Mouse (Mus musculus): Measurements from ENCODE around the gene Mrps36. TPM values are rescaled to one million over a fixed set of nuclear protein-coding genes. Genes with fewer than 3 reads are reported as not detected.

Gene Mrps36
- polyA plus RNA-seq, 1 experiment, result 110 TPM

DNA sequence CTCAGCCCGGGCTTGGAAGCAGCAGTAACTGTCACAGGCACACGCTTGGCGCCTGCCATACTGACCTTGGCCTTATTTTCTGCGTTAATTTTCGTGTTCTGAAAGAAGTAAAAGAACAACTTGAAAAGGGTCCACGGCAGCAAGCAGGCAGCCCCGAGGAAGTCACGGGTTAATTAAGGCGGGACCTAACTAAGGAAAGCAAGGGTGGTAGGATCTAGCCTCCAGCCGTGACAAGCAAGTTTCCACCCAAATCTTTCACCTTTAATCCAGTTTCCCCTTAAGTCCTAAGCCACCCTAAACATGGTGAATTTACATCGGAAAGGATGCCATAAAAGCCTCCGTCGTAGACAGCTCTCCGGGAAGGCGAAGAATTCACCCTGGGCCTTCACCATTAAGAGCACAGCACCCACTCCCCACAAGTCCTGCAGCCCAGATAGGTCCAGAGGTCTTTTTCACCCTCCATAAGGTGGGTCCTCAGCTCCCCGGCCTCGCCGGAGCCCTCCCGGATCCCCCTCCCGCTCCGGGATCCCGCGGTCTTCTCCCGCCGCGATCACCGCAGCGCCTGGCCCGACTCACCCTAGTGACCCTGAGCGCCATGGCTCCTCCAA is 41.5 kb upstream of the Mrps36 start:
- Histone ChIP-seq H3K4me3 (ENCODE audit: low read depth, low read length) (peak overlapping the region; percentile 97), H3K4me1 (ENCODE audit: control insufficient read depth, insufficient read depth, low read length) (peaks cover 3% of the 10 kb centered on the region), H3K27me3 (ENCODE audit: control insufficient read depth, insufficient read depth, low read length, poor library complexity, severe bottlenecking) (no peaks in the 10 kb centered on the region), H3K36me3 (ENCODE audit: control insufficient read depth, insufficient read depth, low read length, poor library complexity, severe bottlenecking) (peaks cover 45% of the 10 kb centered on the region), H3K9ac (ENCODE audit: low read depth, poor library complexity, severe bottlenecking) (peak overlapping the region; percentile 98), H3K27ac (ENCODE audit: insufficient read depth, low read length) (peak overlapping the region; percentile 47), H3K9me3 (replicated peaks; ENCODE audit: control insufficient read depth, insufficient read depth, low read length, poor library complexity, severe bottlenecking) (no peaks in the 10 kb centered on the region)
- TF ChIP-seq EP300 (IDR thresholded peaks at IDR 0.05; ENCODE audit: insufficient read depth, low read depth, low read length), result no peak
- TF ChIP-seq CTCF (IDR thresholded peaks at IDR 0.05; ENCODE audit: low read depth, low read length), result no peak
- no peak for TF ChIP-seq POLR2A (IDR thresholded peaks at IDR 0.05; ENCODE audit: insufficient read depth, low read length)

DNA sequence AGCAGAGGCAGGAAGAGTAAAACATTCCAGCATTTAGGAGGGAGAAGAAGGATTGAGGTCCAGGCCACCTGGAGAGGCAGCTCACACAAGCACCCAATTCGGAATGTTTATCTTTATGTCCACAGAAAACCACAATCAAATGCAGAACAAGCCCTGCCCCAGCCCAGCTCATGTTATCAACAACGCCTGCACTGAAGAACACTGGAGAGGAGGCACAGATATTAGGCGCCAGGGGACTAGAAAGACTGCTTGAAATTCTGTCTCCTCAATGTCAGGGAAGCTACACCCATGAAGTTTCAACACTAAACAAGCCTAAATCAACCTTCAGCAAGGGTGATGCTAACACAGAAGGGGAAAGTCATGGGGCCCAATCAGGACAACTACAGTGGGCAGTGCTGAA is 33.0 kb upstream of the Mrps36 start:
- no peaks in the 10 kb centered on the region for H3K4me1 ChIP-seq (ENCODE audit: control insufficient read depth, insufficient read depth, low read length)
- peaks cover 49% of the 10 kb centered on the region for H3K36me3 ChIP-seq (ENCODE audit: control insufficient read depth, insufficient read depth, low read length, poor library complexity, severe bottlenecking)
- no peaks in the 10 kb centered on the region for H3K27me3 ChIP-seq (ENCODE audit: control insufficient read depth, insufficient read depth, low read length, poor library complexity, severe bottlenecking)

DNA sequence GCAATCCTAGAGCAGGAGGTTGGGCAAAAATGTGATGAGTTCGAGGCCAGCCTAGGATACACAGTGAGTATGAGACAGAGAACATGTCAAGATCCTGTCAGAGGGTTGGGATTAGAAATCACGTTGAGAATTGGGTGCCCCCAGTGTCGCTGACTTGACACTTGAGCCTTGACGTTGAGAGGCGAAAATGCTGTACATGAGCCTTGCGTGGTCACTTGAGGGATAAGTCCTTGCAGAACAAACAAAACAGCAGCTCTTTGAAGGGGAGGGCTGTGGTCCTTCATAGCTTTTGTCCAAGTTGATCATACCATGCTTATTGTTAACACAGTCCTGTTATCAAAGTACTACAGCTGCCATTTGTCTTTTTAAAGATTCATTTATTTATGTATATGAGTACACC is 32.3 kb upstream of the Mrps36 start:
- no peaks in the 10 kb centered on the region for H3K4me1 ChIP-seq (ENCODE audit: control insufficient read depth, insufficient read depth, low read length)
- TF ChIP-seq POLR2A (IDR thresholded peaks at IDR 0.05; ENCODE audit: insufficient read depth, low read length), result no peak
- no peak for TF ChIP-seq CTCF (IDR thresholded peaks at IDR 0.05; ENCODE audit: low read depth, low read length)
- no peak for TF ChIP-seq EP300 (IDR thresholded peaks at IDR 0.05; ENCODE audit: insufficient read depth, low read depth, low read length)
- H3K36me3 ChIP-seq (ENCODE audit: control insufficient read depth, insufficient read depth, low read length, poor library complexity, severe bottlenecking), result peaks cover 48% of the 10 kb centered on the region
- no peak overlapping the region for H3K9ac ChIP-seq (ENCODE audit: low read depth, poor library complexity, severe bottlenecking)
- no peak overlapping the region for H3K4me3 ChIP-seq (ENCODE audit: low read depth, low read length)
- no peaks in the 10 kb centered on the region for H3K27me3 ChIP-seq (ENCODE audit: control insufficient read depth, insufficient read depth, low read length, poor library complexity, severe bottlenecking)
- peak overlapping the region; percentile 39; the same call in 1 of the 2 replicates for H3K27ac ChIP-seq (ENCODE audit: insufficient read depth, low read length)
- H3K9me3 ChIP-seq (replicated peaks; ENCODE audit: control insufficient read depth, insufficient read depth, low read length, poor library complexity, severe bottlenecking), result no peaks in the 10 kb centered on the region

More for the DNA sequence above, 33.0 kb upstream of the Mrps36 start:
- Histone ChIP-seq H3K9me3 (replicated peaks; ENCODE audit: control insufficient read depth, insufficient read depth, low read length, poor library complexity, severe bottlenecking) (no peaks in the 10 kb centered on the region), H3K4me3 (ENCODE audit: low read depth, low read length) (no peak overlapping the region), H3K9ac (ENCODE audit: low read depth, poor library complexity, severe bottlenecking) (no peak overlapping the region), H3K27ac (ENCODE audit: insufficient read depth, low read length) (0 out of 2 replicates have a peak overlapping the region, but pooled peaks have one; percentile 52)
- TF ChIP-seq CTCF (IDR thresholded peaks at IDR 0.05; ENCODE audit: low read depth, low read length), result no peak
- TF ChIP-seq POLR2A (IDR thresholded peaks at IDR 0.05; ENCODE audit: insufficient read depth, low read length), result no peak
- no peak for TF ChIP-seq EP300 (IDR thresholded peaks at IDR 0.05; ENCODE audit: insufficient read depth, low read depth, low read length)

GRCm38 (mm10) chr13:100776056-100776419 is 31.6 kb upstream of the Mrps36 start:
- Histone ChIP-seq H3K36me3 (ENCODE audit: control insufficient read depth, insufficient read depth, low read length, poor library complexity, severe bottlenecking) (peaks cover 45% of the 10 kb centered on the region), H3K9me3 (replicated peaks; ENCODE audit: control insufficient read depth, insufficient read depth, low read length, poor library complexity, severe bottlenecking) (no peaks in the 10 kb centered on the region), H3K4me3 (ENCODE audit: low read depth, low read length) (peak overlapping the region; percentile 86; the same call in 1 of the 2 replicates), H3K27me3 (ENCODE audit: control insufficient read depth, insufficient read depth, low read length, poor library complexity, severe bottlenecking) (no peaks in the 10 kb centered on the region), H3K9ac (ENCODE audit: low read depth, poor library complexity, severe bottlenecking) (no peak overlapping the region), H3K4me1 (ENCODE audit: control insufficient read depth, insufficient read depth, low read length) (no peaks in the 10 kb centered on the region), H3K27ac (ENCODE audit: insufficient read depth, low read length) (no peak overlapping the region)
- TF ChIP-seq EP300 (IDR thresholded peaks at IDR 0.05; ENCODE audit: insufficient read depth, low read depth, low read length) (no peak), POLR2A (IDR thresholded peaks at IDR 0.05; ENCODE audit: insufficient read depth, low read length) (no peak), CTCF (IDR thresholded peaks at IDR 0.05; ENCODE audit: low read depth, low read length) (no peak)

DNA sequence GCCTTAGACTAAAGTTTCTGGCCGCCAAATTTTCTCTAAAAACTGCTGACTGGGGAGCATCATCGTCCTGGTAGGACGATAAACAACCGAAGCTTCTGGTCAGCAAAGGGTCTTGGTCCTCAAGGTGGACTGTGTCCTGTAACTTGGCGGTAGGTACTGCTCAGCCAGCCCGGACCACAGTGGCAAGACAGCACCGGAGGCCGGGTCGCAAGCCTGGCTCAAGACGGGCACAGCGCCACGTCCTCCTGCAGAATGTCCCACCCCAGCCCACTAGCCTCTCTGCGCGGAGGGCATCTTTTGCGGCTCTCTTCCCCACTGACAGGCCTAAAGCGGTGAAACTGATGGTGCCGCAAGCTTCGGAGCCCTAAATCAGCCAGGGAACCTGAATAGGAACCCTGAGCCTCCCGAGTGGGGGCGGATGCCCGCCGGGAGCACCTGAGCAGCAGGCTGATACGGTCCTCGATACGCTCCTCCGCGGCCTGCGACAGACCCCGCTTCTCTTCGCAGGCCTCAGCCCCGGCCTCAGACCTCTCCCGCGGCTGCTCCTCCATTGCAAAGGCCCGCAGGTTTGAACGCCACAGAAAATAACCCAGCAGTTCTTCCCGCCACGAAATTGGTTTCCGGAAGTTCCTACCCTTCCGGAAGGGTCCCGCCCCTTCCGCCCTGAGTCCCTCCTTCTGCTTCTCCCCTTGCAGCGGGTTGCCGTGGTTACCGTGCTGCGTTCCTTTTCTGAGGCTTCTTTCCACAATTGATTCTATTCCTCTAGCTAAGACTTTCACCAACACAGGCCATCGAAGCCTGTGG is 31.0 kb upstream of the Mrps36 start, which contains the start of gene Cenph:
Gene Cenph (minus strand): TSS at position 648 of the 804 bp plus-strand sequence.
- H3K9me3 ChIP-seq (replicated peaks; ENCODE audit: control insufficient read depth, insufficient read depth, low read length, poor library complexity, severe bottlenecking), result no peaks in the 10 kb centered on the region
- H3K4me3 ChIP-seq (ENCODE audit: low read depth, low read length), result peak within 1 kb of the TSS; percentile 86
- TF ChIP-seq CTCF (IDR thresholded peaks at IDR 0.05; ENCODE audit: low read depth, low read length), result no peak
- TF ChIP-seq POLR2A (IDR thresholded peaks at IDR 0.05; ENCODE audit: insufficient read depth, low read length), result peak; percentile 54
- H3K36me3 ChIP-seq (ENCODE audit: control insufficient read depth, insufficient read depth, low read length, poor library complexity, severe bottlenecking), result peaks cover 45% of the 10 kb centered on the region
- no peaks in the 10 kb centered on the region for H3K4me1 ChIP-seq (ENCODE audit: control insufficient read depth, insufficient read depth, low read length)
- H3K27me3 ChIP-seq (ENCODE audit: control insufficient read depth, insufficient read depth, low read length, poor library complexity, severe bottlenecking), result no peaks in the 10 kb centered on the region
- H3K9ac ChIP-seq (ENCODE audit: low read depth, poor library complexity, severe bottlenecking), result peak within 1 kb of the TSS; percentile 64
- H3K27ac ChIP-seq (ENCODE audit: insufficient read depth, low read length), result peak within 1 kb of the TSS; percentile 39; the same call in 1 of the 2 replicates

DNA sequence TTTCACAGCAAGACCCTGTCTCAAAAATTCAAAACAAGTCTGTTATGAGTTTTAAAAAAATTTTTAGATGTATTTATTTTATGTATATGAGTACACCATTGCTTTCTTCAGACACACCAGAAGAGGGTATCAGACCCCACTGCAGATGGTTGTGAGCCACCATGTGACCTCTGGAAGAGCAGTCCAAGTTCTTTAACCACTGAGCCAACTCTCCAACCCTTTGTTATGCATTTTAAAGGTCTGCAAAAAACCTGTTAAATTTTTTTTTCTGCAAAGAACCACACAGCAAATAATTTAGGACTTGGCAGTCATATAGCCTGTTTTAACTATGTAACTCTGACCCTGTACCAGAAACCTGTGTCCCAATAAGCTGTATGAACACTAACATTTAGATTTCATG is 30.2 kb upstream of the Mrps36 start:
- TF ChIP-seq EP300 (IDR thresholded peaks at IDR 0.05; ENCODE audit: insufficient read depth, low read depth, low read length) (no peak), POLR2A (IDR thresholded peaks at IDR 0.05; ENCODE audit: insufficient read depth, low read length) (no peak), CTCF (IDR thresholded peaks at IDR 0.05; ENCODE audit: low read depth, low read length) (no peak)
- H3K9me3 ChIP-seq (replicated peaks; ENCODE audit: control insufficient read depth, insufficient read depth, low read length, poor library complexity, severe bottlenecking), result no peaks in the 10 kb centered on the region
- H3K27me3 ChIP-seq (ENCODE audit: control insufficient read depth, insufficient read depth, low read length, poor library complexity, severe bottlenecking), result no peaks in the 10 kb centered on the region
- no peak overlapping the region for H3K27ac ChIP-seq (ENCODE audit: insufficient read depth, low read length)
- no peak overlapping the region for H3K4me3 ChIP-seq (ENCODE audit: low read depth, low read length)
- H3K9ac ChIP-seq (ENCODE audit: low read depth, poor library complexity, severe bottlenecking), result peak overlapping the region; percentile 64
- H3K36me3 ChIP-seq (ENCODE audit: control insufficient read depth, insufficient read depth, low read length, poor library complexity, severe bottlenecking), result peaks cover 43% of the 10 kb centered on the region
- no peaks in the 10 kb centered on the region for H3K4me1 ChIP-seq (ENCODE audit: control insufficient read depth, insufficient read depth, low read length)

All from ES-Bruce4 (cell line).